Mouse (Mus musculus): Measurements from ENCODE around the gene Spsb3.

GRCm38 (mm10) chr17:24923246-24923645 lies 36.8 kb downstream of the Spsb3 start:
- TF ChIP-seq POLR2A (IDR thresholded peaks at IDR 0.05; ENCODE audit: low read depth, low read length) = no peak
- no peak for TF ChIP-seq CTCF (IDR thresholded peaks at IDR 0.05; ENCODE audit: extremely low read depth, insufficient read depth, insufficient read length, insufficient replicate concordance)
